Mouse (Mus musculus) retina, adult 2 months (tissue): Measurements from ENCODE around the gene Ssx2ip.
"Not testable (repeated sequence)": the region's sequence is repeated elsewhere in the genome, so short reads cannot be mapped to it uniquely, and the experiment has no call there.

ENCODE experiments used
- DNase-seq: peaks from one replicate; pipeline ENCODE4 v3.0.0-alpha.2; 2012; ENCODE audit warnings: low read depth, low spot score

The Ssx2ip gene

DNA sequence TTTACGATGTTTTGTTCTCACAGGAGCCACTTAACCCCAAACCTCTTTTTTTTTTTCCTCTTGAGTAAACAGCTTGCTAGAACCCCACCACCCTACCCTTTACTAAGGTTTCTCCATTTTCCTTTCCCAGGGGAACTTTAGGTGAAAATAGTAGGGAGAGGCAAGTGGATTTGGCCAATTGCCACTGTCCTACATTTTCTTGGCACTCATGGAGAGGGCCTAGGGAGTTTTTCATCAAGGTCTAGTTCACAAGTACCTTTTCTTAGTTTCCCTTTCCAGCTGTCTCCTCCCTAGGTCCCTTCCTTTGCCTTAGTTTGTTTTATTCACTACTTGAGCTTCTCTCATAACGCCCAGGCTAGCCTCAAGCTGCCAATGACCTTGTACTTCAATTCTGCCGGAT, 672 bp upstream of the Ssx2ip start:
- DNase-seq = no peak

DNA sequence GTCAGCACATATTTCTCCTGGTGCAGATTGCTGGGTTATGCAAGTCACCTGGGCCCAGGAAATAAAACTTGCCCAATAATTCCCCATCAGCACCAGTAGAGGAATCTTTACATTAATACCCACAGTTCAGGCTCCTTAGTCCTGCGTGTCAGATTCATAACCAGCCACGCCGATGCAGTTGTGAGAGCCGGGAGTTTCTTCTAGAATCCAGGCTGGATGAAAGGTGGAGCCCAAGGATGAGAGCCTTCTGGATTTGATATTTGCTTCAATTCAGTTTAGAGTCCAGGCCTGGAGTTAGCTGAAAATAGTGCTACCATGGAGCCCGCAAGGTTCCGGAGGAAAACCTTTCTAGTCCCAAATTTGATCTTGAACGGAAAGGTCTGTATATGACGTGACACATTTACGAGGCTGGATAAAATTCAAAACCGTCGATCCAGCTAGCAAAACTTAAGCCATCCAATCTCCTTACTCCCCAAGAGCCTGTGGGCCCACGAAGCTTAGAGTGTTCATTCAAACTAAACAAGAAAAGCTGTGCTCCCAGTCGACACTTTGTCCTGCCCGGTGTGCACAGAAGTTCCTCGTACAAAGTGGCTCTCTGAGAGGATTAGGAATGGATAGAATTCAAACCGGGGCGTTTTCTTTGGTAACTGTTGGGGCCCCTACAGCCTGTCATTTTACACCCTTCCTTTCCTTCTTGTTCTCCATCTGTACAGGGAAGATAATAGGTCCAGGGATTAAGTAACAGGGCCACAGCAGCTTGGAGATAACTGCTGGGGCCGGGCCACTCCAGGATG, 968 bp downstream of the Ssx2ip start:
- DNase-seq = no peak

DNA sequence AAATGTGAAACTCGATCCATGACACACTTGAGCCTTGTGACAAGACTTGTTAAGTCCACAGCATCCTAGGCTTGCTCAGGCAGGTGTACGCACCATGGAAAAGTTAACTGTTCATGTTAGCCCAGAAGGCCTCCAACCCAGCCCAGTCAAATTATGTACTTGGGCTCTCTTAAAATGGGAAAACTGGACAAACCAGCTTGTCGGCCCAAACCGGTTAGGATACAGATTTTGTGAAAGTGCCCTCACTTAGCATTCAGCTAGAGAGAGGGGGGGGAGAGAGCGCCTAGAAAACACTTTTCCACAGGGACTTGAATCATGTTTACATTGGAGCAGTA, 1.5 kb downstream of the Ssx2ip start:
- DNase-seq = no peak

DNA sequence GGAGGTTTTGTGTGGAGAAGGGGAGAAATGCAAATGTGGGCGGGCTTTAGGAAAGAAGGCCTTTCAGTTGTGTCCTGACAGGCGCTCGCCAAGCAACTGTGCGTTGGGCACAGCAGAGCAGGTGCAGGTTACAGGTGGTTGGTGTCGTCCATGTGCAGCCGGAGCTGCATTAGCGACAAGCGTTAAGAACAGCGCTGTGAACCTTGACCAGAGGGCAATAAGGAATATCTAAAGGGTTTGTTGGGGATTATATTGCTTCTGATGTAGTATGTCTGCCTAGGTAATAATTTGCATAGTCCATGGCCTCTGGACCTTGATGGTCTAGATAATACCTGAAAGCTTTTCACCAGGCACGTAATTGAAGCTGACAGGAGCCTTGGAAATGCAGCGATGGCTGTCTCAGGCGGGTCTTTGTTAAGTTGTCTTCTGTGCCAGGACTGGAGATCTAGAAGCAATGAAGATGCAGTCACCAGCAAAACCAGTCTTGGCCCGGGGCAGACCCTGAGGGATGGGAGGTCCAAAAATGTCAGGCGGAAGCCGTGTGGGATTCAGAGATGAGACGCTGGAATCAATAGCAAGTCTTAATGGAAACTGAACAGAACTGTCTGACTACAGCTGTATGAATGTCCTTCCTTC, 2.8 kb downstream of the Ssx2ip start:
- DNase-seq = no peak

DNA sequence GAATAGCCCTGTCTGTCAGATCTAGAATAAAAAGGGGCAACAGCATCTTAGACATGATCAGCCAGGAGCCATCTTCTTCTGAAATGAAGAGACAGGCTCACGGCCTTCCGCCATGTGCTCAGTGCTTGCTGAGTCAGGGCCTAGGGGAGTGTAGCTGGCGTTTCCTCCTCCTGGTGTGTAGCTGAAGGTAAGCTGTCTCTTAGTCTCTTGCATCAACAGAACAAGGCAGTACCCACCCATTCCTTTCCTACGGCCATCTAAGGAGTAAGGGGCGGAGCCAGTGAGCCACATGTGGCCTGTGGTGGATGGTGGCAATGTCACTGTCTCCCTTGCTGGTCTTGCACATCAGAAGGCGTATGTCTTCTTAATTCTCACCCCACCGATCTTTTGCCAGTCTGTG, 5.7 kb downstream of the Ssx2ip start:
- no peak for DNase-seq

DNA sequence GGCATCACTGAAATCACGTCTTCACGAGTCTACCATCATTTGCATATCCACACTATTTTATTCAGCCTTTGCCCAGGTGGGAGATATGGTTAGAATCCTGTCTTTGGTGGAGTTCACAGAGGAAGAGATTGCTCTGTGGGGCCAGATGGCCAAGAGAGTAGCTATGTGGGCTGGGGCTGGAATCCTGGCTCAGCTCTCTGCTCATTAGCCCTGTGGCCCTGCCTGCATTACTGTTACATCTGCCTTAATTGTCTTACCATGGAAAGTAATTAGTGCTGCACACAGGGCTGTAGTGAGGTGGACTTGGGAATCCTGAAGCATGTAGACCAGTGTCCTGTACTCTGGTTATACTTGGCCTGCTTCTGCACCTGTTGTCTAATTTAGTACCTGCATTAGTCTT, 7.6 kb downstream of the Ssx2ip start:
- no peak for DNase-seq

DNA sequence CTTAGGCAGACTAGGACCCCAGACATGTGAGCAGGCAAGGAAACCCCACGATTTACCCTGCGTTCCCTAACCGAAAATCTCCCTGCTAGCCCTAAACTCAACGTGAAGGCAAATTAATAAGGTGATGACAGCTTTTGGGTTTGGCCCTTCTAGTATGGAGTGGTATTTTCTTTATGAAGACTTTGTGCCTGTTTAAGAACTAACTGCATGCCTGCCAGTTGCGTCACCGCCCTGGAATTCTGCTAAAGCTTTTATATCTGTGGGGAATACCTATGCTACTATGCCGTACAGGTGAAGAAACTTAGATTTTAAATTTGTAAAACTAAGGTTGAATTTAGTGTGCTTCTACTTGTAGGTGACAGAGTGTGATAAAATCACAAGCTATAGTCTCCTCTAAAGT, 8.0 kb downstream of the Ssx2ip start:
- no peak for DNase-seq

DNA sequence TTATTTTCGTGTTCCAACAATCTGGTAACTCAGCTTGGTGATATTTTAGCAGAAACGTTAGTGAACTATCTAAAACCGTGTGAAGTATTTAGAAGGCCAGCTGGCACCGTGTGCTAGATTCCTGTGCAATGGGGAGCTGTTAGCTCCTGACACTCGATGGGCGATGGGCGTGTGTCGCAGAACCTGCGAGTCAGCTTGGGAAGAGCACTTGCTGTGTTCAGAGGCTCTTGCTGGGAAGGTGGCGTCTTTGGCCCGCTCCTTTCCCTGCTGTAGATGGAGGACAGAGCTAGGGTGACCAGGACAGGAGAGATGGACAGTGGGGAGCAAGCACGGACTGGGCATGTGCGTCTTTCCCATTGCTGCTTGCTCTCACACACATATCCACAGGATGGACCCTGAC, 8.6 kb downstream of the Ssx2ip start:
- no peak for DNase-seq

DNA sequence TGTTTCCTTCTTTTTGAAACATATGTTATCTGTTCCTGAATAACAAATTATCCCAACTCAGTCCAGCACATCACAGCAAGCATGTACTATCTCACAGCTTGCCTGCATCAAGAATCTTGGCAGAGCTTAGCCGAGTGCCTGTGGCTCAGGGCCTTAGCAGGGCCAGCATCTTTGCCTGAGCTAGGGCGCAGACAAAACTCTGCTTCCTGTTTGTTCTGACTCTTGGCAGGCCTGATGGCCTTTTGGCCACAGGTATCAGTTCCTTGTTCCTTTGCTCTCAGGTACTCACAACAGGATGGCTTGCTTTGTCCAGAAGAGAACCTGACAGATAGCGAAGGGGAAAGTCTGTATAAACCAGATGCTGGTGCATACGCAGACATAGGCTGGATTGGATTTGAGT, 9.6 kb downstream of the Ssx2ip start:
- no peak for DNase-seq

DNA sequence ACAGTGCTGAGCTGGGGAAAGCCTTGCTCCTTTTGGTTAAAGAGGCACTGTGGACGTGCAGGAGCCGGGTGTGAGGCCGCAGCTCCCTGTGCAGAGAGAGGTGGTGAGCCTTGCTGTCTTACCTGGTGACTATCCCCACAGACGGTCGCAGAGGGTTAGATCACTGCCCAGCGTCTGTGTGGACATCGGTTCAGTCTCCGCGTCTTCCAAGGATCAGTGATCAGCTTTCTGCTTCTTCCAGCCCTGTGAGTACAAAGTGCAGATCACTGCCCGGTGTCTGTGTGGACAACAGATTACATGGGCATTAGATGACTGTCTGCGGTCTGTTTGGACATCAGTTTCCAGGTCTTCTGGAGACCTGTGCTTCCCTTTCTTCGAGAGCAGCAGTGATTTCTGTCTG, 10.1 kb downstream of the Ssx2ip start:
- no peak for DNase-seq

DNA sequence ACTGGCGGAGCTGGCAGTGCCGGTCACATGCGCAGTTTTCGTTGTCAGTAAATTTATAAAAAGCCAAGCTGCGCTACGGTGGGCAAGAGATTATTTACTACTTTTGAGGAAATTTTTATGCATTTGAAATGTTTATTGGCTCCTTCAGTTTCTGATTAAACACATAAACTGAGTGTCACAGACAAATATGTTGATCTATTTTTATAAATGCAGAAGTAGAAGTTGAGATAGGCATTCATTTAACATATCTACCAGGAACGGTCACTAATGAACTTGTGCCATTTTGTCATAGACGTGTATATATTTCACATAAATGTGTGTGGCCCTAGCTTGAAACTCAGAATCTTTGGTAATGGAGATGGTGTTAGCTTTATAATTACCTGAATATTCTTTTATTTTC, 13.4 kb downstream of the Ssx2ip start:
- DNase-seq = no peak

DNA sequence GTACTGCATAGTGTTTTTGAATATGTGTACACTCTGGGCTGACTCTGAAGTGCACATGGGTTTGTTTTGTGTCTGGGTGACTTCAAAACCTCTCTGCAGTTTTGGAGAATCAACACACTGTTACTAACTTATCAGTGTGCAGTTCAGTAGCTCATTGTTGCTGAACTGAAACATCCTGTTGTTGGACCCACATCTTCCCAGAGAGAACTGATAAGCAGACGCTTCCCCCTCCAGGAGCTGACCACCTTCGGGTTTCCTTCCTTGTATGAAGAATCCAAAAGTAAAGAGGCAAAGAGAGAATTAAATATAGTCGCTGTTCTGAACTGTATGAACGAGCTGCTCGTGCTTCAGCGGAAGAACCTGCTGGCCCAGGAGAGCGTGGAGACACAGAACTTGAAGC, 14.5 kb downstream of the Ssx2ip start:
- DNase-seq = no peak

DNA sequence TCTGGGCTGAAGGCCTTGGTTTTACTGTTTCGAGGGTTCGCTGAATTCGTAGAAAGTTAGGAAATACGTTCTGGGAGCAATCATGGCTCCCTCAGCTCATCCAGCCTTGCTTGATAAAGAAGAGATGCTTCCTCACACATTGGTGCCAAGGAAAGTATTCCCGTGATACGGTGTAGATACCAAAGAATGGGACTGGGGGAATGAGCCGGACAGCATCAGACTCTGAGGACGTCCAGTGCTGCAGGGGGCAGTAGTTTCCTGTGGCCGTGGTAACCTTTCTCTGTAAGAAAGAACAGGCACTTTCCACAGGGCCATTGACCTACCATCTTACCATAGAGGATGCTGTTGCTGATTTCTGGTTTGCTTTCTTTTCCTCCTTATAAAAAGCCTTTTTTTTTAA, 15.1 kb downstream of the Ssx2ip start:
- DNase-seq = no peak

DNA sequence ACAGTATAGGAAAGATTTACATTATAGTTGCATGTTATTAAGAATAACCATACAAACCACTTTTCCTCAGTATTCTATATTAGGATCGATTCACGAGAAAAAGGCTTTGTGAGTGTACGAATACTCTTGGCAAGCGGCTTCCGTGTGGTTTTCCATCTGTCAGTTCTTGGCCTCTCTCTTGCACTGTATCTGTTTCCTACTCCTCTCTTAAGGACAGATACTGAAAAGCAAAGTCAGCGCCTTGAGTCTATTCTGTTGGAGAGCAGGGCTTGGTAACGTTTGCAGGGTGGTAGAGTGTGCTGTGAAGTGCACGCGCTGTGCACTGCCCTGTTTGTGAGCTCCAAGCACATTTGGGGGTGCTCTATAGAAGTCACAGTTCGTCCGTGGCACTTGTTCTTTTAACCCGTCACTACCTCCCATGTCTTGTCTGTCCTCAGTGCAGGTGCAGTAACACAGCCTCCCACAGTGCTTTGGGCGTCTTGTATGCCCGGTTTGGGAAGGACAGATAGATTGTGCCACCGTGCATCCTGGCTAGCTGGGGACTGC, 15.6 kb downstream of the Ssx2ip start:
- no peak for DNase-seq

DNA sequence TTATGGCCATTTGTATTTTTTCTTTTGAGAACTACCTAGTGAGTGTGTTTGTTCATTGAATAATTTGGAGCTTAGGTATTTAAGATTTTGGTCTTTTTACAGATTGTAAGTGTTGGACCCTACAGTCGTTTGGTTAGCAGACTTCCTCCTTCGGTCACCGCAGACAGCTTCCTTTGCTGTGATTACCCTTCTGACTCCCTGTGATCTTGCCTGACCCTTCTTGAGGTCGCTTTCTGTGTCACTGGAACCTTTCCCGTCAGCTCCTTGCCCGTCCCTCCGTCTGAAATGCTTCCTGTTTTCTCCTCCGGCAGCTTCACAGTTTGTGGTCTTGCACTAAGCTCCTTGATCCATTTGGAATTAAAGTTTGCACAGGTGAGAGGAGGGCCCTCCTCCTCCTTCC, 17.3 kb downstream of the Ssx2ip start:
- DNase-seq = no peak

DNA sequence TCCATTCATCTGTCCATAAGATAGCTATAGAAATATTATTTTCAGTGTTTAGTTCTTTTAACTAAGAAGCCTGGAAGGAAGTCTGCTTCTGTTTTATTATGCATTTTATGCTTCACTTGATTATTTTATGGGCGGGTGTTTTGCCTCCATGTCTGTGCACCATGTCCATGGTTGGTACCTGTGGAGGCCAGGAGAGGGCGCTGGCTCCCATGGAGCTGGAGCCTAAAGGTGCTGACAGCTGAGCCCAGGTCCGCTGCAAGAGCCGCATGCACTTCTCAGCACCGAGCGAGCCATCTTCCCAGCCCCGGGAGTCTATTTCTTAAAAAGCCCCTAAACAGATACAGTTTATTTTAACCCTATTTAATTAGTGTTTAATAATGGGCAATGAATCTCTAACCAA, 19.3 kb downstream of the Ssx2ip start:
- no peak for DNase-seq

DNA sequence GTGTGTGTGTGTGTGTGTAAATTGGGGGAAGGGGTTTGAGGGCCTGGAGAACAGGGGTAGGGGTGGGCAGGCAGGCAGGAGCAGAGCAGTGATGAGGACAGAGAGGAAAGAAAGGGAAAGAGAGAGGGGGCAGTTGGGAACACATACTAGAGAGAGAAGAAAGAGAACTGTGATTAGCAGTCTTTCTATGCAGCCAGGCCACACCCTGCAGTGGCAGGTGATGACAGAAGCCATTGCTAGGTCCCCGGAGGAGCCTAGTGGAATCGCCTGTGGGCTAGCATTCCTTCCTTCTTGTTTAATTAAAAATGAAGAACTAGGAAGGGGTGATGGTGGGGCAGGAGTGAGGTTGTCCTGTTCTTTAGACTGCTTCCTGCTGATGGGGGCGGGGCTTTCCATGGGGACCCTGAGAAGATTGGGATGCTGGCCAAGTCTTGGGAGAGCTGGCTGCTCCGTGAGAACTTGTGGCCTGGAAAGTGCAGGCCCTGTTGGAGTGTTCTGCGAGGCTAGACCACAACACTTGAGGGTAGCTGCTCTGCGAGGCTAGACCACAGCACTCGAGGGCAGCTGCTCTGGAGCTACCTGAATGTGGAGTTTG, 20.0 kb downstream of the Ssx2ip start:
- DNase-seq = no peak

DNA sequence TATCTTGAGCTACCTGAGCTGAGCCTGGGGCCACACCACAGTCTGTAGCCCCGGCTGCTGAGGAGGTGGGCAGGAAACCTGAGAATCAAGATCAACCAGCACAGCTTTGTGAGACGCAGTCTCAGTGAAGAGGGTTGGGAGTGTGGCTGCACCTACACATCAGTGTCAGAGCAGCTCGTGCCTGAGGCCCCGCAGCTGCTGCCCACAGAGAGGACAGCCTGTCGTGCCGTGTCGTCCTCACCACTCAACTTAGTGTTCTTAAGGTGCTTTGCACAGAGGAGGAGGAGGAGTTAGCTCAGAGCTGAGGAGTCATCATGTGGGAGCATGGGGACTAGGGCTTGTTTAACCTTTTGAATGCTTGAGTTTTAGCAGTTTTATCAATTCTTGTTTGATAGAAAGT, 21.5 kb downstream of the Ssx2ip start:
- no peak for DNase-seq

DNA sequence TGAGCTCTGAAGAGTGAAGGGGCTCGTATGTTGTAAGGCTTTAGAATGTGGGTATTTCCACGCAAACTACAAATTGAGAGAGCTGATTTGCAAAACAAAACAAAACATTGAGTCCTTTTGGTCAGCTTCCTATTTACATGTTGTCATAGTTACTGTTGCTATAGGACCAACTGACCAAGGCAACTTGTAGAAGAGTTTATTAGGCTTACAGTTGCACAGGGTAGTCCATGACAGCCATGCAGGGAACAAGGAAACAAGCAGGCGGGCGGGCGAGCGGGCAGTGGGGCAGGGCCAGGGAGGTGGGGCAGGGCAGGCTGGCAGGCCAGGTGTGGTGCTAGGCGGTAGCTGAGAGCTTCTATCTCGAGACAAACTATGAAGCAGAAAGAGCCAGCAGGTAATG, 22.0 kb downstream of the Ssx2ip start:
- DNase-seq = no peak

DNA sequence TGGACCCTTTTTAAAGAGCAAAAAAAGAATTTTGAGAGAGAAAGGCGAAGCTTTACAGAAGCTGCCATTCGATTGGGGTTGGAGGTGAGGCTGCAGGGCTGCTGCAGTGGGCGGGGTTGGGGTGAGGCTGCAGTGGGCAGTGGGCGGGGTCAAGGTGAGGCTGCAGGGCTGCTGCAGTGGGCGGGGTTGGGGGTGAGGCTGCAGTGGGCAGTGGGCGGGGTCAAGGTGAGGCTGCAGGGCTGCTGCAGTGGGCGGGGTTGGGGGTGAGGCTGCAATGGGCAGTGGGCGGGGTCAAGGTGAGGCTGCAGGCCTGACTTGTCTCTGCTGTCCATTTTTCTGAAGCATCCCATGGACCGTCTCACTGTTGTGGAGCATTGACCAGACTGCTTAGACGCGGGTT, 28.6 kb downstream of the Ssx2ip start:
- DNase-seq = not testable (repeated sequence)

DNA sequence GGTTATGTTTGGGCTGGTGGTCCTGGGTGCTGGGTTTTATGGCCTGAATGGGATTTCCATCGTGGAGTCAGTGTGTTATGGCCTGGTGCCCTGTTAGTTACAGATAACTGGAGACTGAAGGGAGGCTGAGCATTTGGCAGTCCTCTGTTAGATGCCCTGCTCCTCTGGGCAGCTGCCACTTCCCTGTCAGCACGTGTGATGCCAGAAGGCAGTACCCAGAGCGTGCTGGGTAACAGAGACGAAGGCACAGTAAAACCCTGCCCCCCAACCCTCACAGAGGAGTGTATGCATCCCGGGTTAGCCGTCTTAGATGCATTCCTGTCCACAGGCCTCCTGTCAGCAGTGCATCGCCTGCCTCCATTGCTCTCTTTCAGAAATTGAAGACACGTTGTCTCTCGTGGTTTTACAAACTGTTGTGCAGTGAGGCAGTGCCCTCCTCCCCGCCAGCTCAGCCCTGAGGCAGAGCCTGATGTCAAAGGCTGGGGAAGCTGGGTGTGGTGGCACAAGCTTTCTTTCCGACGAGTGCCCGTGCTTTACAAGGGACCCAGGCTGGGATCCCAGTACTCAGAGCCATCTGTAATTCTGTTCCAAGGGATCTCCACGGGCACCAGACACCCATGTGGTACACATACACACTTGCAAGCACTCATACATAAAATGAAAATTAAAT, 29.4 kb downstream of the Ssx2ip start:
- no peak for DNase-seq

DNA sequence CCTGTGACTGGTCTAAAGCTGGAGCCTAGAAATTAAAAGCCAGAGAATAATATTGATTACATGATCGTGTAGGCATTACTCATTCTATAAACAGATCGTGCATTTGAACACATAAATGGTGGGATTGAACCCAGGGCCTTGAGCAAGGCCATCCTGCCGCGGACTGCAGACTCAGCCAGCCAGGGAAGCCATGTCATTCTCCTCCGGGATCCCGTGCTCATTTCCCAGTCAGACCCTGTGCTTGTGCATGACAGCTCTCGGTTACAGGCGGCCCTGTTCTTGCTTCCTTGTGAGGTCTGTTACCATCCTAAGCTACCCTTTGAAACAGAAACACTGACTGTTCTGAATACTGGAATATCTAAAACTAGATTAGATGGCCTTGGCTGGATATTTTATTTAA, 30.2 kb downstream of the Ssx2ip start:
- DNase-seq = no peak

DNA sequence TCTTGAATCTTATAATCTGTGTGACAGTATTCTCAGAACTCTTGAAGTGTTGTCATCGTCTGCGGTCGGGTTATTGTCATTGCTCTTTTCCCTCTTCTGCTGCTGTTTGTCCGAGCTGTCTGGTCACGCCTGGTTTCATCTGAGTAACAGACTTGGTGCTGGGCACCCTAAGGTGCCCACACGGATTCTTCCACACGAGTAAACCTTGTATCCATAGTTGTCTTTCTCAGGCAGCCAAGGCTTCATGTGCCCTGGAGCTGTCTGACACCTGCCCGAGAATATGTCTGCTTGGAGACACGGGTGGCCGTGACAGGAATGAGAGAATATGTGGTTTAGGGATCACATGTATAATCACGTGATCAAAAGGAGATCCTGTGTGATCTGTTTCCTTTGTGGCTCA, 31.1 kb downstream of the Ssx2ip start:
- no peak for DNase-seq
